Mouse (Mus musculus): Measurements from ENCODE around the gene Fbxl16.

GRCm38 (mm10) chr17:25761561-25761970 is 47.3 kb upstream of the Fbxl16 start:
- TF ChIP-seq CTCF (IDR thresholded peaks at IDR 0.05; ENCODE audit: borderline replicate concordance, insufficient read depth, low read length) = no peak
- no peak for TF ChIP-seq POLR2A (IDR thresholded peaks at IDR 0.05; ENCODE audit: low read depth, low read length)

All from embryonic fibroblast, embryonic 13.5 days (primary cell).